Mouse (Mus musculus): ENCODE data around the gene Dync1i2.

DNA sequence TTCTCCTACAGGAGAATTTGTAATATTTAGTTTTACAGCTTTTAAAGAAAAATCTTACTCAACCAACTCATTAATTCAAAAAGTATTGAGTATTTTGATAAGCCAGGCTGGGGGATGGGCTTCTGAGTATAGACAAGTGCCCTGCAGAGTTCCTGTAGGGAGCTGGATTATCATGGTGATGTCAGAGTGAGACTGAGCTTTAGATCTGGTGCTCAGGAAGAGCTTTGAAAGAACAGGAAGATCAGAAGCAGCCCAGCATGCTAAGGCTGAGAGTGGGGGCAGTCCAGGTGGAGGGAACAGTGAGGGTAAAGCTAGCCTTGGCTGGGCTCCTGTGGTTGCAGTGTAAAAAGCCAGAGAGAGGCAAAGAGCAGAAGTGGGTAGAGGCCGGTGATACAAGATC is 9.5 kb downstream of the Dync1i2 start:
- no peak for TF ChIP-seq MAX (IDR thresholded peaks at IDR 0.05; ENCODE audit: low read length)
- no peak for TF ChIP-seq KAT2A (IDR thresholded peaks at IDR 0.05; ENCODE audit: insufficient replicate concordance, low read length)
- no peak for TF ChIP-seq EP300 (IDR thresholded peaks at IDR 0.05; ENCODE audit: low read length)
- no peak for TF ChIP-seq USF2 (conservative IDR thresholded peaks at IDR 0.05; ENCODE audit: low read depth, low read length)
- TF ChIP-seq MAFK (IDR thresholded peaks at IDR 0.05; ENCODE audit: insufficient replicate concordance, low read length), result no peak
- TF ChIP-seq MAZ (IDR thresholded peaks at IDR 0.05; ENCODE audit: low read depth, low read length), result no peak
- TF ChIP-seq TCF12 (IDR thresholded peaks at IDR 0.05; ENCODE audit: low read depth, low read length), result no peak
- TF ChIP-seq POLR2A (IDR thresholded peaks at IDR 0.05; ENCODE audit: low read depth, low read length), result no peak
- no peak for TF ChIP-seq RAD21 (IDR thresholded peaks at IDR 0.05; ENCODE audit: low read depth, low read length)
- no peak for TF ChIP-seq CTCF (conservative IDR thresholded peaks at IDR 0.05 in 1 of 2, IDR thresholded peaks at IDR 0.05 in 1 of 2; ENCODE audit: low read depth in 2 of 2, low read length in 2 of 2)
- TF ChIP-seq ELF1 (IDR thresholded peaks at IDR 0.05; ENCODE audit: low read depth, low read length), result no peak
- no peak for TF ChIP-seq ZMIZ1 (IDR thresholded peaks at IDR 0.05; ENCODE audit: low read depth, low read length)
- no peak for TF ChIP-seq CHD2 (IDR thresholded peaks at IDR 0.05; ENCODE audit: low read length)
- no peak for TF ChIP-seq GABPA (IDR thresholded peaks at IDR 0.05; ENCODE audit: insufficient replicate concordance, low read depth, low read length)
